Mouse (Mus musculus) midbrain, embryonic 11.5 days (tissue): ENCODE measurements at regions not wholly inside any gene's neighbourhood (a gene's known extent, or its start where the extent isn't known, plus 50 kb on each side); places are given as distances from the start of the nearest gene placed in this dataset.

Experiments used
- ATAC-seq: fragments of 200-750 bp; cut with Nextera tagmentation; 2 replicates; pipeline ENCODE4 v1.8.0; 2017; ENCODE audit warnings: moderate TSS enrichment, moderate library complexity; ENCODE audit not compliant: low FRiP score
- DNase-seq: peaks from one replicate; pipeline ENCODE4 v3.0.0; 2015; ENCODE audit warnings: low spot score; ENCODE audit errors: missing footprints
- H3K27ac ChIP-seq: fragments of 300-500 bp; sonication (generic); 2 replicates; pipeline ENCODE4 v1.5.1; 2014; ENCODE audit warnings: low read depth, low read length
- H3K27me3 ChIP-seq: fragments of 300-500 bp; sonication (generic); 2 replicates; pipeline ENCODE4 v1.6.1; 2014; ENCODE audit warnings: mild to moderate bottlenecking, low read length, moderate library complexity, mixed read lengths; ENCODE audit not compliant: control insufficient read depth, insufficient read depth
- H3K36me3 ChIP-seq: fragments of 300-500 bp; sonication (generic); 2 replicates; pipeline ENCODE4 v1.6.1; 2014; ENCODE audit warnings: mild to moderate bottlenecking, low read length, moderate library complexity, mixed read lengths; ENCODE audit not compliant: control insufficient read depth, insufficient read depth
- H3K4me1 ChIP-seq: fragments of 300-500 bp; sonication (generic); 2 replicates; pipeline ENCODE4 v1.6.1; 2014; ENCODE audit warnings: low read length; ENCODE audit not compliant: control insufficient read depth, insufficient read depth
- H3K4me2 ChIP-seq: fragments of 300-500 bp; sonication (generic); 2 replicates; pipeline ENCODE4 v1.6.1; 2014; ENCODE audit warnings: mild to moderate bottlenecking, moderate library complexity
- H3K4me3 ChIP-seq: fragments of 300-500 bp; sonication (generic); 2 replicates; pipeline ENCODE4 v1.5.1; 2014; ENCODE audit warnings: low read depth, low read length
- H3K9ac ChIP-seq: fragments of 300-500 bp; sonication (generic); 2 replicates; pipeline ENCODE4 v1.6.1; 2014; ENCODE audit warnings: low read length
- H3K9me3 ChIP-seq: fragments of 300-500 bp; sonication (generic); 2 replicates; pipeline ENCODE4 v1.6.1; 2016; ENCODE audit warnings: low read length; ENCODE audit not compliant: control insufficient read depth
- WGBS: fragments of 180-500 bp; shearing (Covaris S2); extraction: QIAGEN DNeasy Blood & Tissue Kit; methylation state at CpG from one replicate; pipeline ENCODE4 v1.1.7; 2014; 5-methylcytosine and 5-hydroxymethylcytosine counted together

GRCm38 (mm10) chr16:25549542-25550110, 133.9 kb upstream of the Trp63 start:
- 89% methylated on average over 8 of the region's 8 CpGs for WGBS

DNA sequence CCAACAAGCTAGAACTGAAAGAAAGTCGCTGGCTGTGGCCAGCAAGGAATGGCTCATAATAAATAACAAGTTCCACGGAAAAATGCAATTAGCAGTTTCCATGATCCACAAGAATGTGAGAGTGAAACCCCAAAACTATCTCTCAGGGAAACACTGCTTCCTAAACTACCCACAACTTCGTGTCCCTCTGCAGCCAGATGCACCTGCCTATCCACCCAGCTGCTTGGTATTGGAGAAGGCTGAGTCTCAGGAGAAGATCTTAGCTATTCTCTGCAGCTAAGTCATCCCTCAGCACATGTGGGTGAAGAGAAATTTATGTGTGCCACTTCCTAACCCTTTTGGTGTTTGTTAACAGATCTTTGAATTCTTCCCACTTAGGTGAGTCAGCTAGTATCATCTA, 126.4 kb upstream of the Trp63 start:
- WGBS: 85% methylated on average over 3 of the region's 3 CpGs
- H3K27me3 ChIP-seq: no peaks in the 10 kb centered on the region
- H3K9ac ChIP-seq: no peak overlapping the region
- H3K4me2 ChIP-seq: no peak overlapping the region
- no peak overlapping the region for H3K4me3 ChIP-seq
- no peak for DNase-seq
- no peak for ATAC-seq
- no peaks in the 10 kb centered on the region for H3K36me3 ChIP-seq
- no peaks in the 10 kb centered on the region for H3K4me1 ChIP-seq
- no peaks in the 10 kb centered on the region for H3K9me3 ChIP-seq
- H3K27ac ChIP-seq: no peak overlapping the region

More at GRCm38 (mm10) chr16:25549542-25550110, 133.9 kb upstream of the Trp63 start:
- Histone ChIP-seq H3K27ac (no peak overlapping the region), H3K9me3 (no peaks in the 10 kb centered on the region), H3K4me1 (no peaks in the 10 kb centered on the region), H3K4me3 (no peak overlapping the region), H3K36me3 (no peaks in the 10 kb centered on the region), H3K9ac (no peak overlapping the region), H3K4me2 (no peak overlapping the region), H3K27me3 (no peaks in the 10 kb centered on the region)
- DNase-seq (no peak), ATAC-seq (no peak)

- H3K4me1 ChIP-seq: no peaks in the 10 kb centered on the region
- ATAC-seq (no peak), DNase-seq (no peak)
- H3K4me3 ChIP-seq: no peak overlapping the region
- no peak overlapping the region for H3K4me2 ChIP-seq
- H3K9ac ChIP-seq: no peak overlapping the region
- no peak overlapping the region for H3K27ac ChIP-seq
- H3K36me3 ChIP-seq: no peaks in the 10 kb centered on the region
- WGBS: 85% methylated on average over 6 of the region's 6 CpGs
- no peaks in the 10 kb centered on the region for H3K9me3 ChIP-seq
- H3K27me3 ChIP-seq: no peaks in the 10 kb centered on the region
These were observed 103.3 kb upstream of the Trp63 start for GRCm38 (mm10) chr16:25580216-25580615.

DNA sequence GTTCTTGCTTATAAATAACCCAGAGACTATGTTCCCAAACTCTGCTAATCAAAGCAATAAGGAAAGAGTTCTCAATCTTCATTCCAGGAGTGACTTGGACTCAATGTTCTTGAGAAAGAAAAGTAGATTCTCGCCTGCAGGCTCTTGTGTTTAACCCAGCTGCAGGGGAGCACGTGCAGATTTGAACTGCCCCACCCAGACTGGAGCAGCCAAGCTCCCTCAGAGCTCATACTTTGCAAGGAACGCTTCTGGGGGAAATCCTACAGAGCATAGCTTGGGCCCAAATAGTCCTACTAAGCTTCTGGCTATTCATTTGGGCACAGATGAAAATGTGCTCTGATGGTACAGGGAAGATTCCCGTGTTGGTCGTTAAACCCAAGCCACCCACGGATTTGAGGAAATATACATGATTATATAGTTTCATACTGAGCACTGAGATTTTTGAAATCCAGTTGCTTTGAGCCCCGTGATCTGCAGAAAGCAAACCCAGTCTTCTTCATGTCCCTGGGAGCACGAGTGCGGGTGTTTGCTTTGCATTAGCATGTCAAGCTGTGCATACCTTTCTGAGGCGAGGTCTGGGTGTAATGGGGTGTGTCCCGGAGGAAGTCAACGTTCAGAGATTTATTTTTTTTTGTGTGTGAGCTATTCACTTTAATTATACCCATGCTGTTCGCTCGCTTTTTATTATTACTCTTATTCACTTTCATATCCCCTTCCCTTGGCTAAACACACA, 99.1 kb upstream of the Trp63 start:
- no peak overlapping the region for H3K4me2 ChIP-seq
- WGBS: 77% methylated on average over 14 of the region's 14 CpGs
- no peaks in the 10 kb centered on the region for H3K9me3 ChIP-seq
- H3K4me1 ChIP-seq: no peaks in the 10 kb centered on the region
- no peak overlapping the region for H3K4me3 ChIP-seq
- H3K36me3 ChIP-seq: no peaks in the 10 kb centered on the region
- DNase-seq (no peak), ATAC-seq (no peak)
- no peak overlapping the region for H3K27ac ChIP-seq
- H3K9ac ChIP-seq: no peak overlapping the region
- H3K27me3 ChIP-seq: no peaks in the 10 kb centered on the region

GRCm38 (mm10) chr16:25585070-25585454, 98.5 kb upstream of the Trp63 start:
- Histone ChIP-seq H3K27ac (no peak overlapping the region), H3K9me3 (no peaks in the 10 kb centered on the region), H3K4me1 (no peaks in the 10 kb centered on the region), H3K4me3 (no peak overlapping the region), H3K4me2 (no peak overlapping the region), H3K36me3 (no peaks in the 10 kb centered on the region), H3K27me3 (no peaks in the 10 kb centered on the region), H3K9ac (no peak overlapping the region)
- ATAC-seq: no peak
- DNase-seq: no peak
- 74% methylated on average over 7 of the region's 7 CpGs for WGBS

DNA sequence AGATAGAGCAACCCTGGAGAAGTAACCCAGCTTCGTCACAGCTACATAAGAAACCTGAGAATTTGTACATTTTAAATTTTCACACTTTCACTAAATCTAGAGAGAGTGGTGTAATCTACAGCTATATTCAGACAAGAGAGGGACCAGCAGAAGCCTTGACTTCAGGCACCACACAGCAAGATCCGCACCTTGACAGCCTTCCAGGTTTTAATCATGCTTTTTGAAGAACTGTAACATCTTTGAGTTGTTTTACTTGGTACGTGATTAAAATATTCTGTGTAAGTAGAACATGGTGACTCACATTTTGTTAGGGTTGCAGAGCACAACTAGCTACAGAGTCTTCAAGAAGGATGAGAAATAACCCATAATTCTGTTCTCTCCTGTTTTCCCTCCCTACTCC, 97.6 kb upstream of the Trp63 start:
- Histone ChIP-seq H3K4me3 (no peak overlapping the region), H3K27me3 (no peaks in the 10 kb centered on the region), H3K27ac (no peak overlapping the region), H3K36me3 (no peaks in the 10 kb centered on the region), H3K4me2 (no peak overlapping the region), H3K9ac (no peak overlapping the region), H3K4me1 (no peaks in the 10 kb centered on the region), H3K9me3 (no peaks in the 10 kb centered on the region)
- no peak for DNase-seq
- ATAC-seq: no peak
- WGBS: 88% methylated on average over 3 of the region's 3 CpGs

DNA sequence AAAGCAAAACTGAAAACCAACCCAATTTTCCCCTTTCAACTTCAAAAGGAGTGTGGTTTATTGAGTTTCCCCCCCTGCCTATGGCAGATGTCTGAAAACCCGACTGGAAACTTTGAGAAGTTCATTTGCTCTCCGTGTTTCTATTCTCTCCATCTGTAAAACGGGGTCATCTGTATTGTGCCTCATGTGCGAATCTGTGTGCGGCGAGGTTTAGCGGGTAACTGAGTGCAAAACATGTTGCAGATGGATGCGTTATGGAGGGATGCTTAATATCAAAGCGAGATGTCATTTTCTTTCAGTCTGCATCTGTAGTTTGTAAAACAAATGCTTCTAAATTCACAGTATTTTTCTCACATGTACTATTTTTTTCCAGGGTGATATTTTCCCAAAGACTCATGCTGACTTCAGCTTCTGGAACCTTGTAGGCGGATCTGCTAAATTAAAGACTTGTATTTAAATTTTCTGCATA, 95.7 kb upstream of the Trp63 start:
- Histone ChIP-seq H3K4me2 (no peak overlapping the region), H3K36me3 (no peaks in the 10 kb centered on the region), H3K4me1 (no peaks in the 10 kb centered on the region), H3K27me3 (no peaks in the 10 kb centered on the region), H3K9me3 (no peaks in the 10 kb centered on the region), H3K9ac (no peak overlapping the region), H3K4me3 (no peak overlapping the region), H3K27ac (no peak overlapping the region)
- no peak for DNase-seq
- 88% methylated on average over 10 of the region's 10 CpGs for WGBS
- ATAC-seq: no peak

DNA sequence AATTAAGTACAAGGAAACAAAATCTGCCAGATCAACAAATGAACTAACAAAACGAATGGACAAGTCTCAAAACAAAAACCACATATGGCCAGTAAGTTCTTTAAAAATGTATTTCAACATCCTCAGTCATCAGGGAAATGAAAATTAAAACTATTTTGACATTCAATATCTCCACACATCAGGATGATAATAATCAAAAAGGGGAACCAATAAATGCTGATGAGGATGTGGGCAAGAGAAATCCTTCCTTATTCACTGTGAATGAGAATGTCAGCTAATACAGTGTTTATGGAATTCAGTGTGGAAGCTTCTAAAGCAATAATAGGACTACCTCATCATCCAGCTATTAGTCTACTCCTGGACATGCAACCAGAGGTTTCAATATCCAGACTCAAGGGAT, 86.1 kb upstream of the Trp63 start:
- 88% methylated on average over 1 of the region's 1 CpGs for WGBS
- no peaks in the 10 kb centered on the region for H3K9me3 ChIP-seq
- no peak overlapping the region for H3K4me2 ChIP-seq
- no peaks in the 10 kb centered on the region for H3K4me1 ChIP-seq
- no peaks in the 10 kb centered on the region for H3K36me3 ChIP-seq
- no peak overlapping the region for H3K27ac ChIP-seq
- no peak for ATAC-seq
- DNase-seq: no peak
- no peak overlapping the region for H3K9ac ChIP-seq
- no peaks in the 10 kb centered on the region for H3K27me3 ChIP-seq
- H3K4me3 ChIP-seq: no peak overlapping the region

DNA sequence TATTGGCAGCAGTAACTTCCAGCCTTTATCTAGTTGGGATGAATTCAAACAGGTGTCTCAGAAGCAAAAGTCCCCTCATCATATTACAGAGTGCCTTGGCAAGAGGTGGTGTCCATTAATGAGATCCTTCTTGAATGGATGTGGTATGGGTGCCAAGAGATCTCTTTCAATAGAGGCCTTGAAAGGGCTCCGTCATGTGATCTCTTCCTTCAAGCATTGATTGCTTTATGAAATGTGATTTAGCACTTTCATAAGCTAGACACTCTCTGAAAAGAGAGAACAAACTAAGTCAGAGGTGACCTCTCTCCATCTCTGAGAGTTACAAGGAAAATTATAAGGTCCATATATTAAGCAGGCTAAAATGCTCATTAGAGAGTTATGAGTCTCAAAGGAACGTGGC, 80.4 kb upstream of the Trp63 start:
- Histone ChIP-seq H3K4me3 (no peak overlapping the region), H3K4me1 (no peaks in the 10 kb centered on the region), H3K4me2 (no peak overlapping the region), H3K27ac (no peak overlapping the region), H3K9ac (no peak overlapping the region), H3K9me3 (no peaks in the 10 kb centered on the region), H3K36me3 (no peaks in the 10 kb centered on the region), H3K27me3 (no peaks in the 10 kb centered on the region)
- ATAC-seq (no peak), DNase-seq (no peak)
- 88% methylated on average over 2 of the region's 2 CpGs for WGBS
